Mouse (Mus musculus): Measurements from ENCODE around the gene Zfp618. TPM values are rescaled to one million over a fixed set of nuclear protein-coding genes. Genes with fewer than 3 reads are reported as not detected.
A peak's percentile ranks its signal among the peaks of the same experiment; 100 is the strongest.

The Zfp618 gene
- polyA plus RNA-seq, 1 experiment from 2014 or later: 32.7 TPM

GRCm38 (mm10) chr4:63061411-63061810 lies 96.0 kb downstream of the Zfp618 start:
- no peak overlapping the region for H3K27ac ChIP-seq
- peaks cover 21% of the 10 kb centered on the region for H3K4me1 ChIP-seq (replicated peaks)
- H3K9me3 ChIP-seq: no peaks in the 10 kb centered on the region
- DNase-seq (ENCODE audit: low spot score): no peak
- no peak overlapping the region for H3K4me3 ChIP-seq
- WGBS: 93% methylated on average over 6 of the region's 6 CpGs
- no peaks in the 10 kb centered on the region for H3K27me3 ChIP-seq (ENCODE audit: insufficient read depth, poor library complexity, severe bottlenecking)
- peaks cover 27% of the 10 kb centered on the region for H3K36me3 ChIP-seq

- H3K27ac ChIP-seq: no peak overlapping the region
- DNase-seq (ENCODE audit: low spot score): no peak
- 94% methylated on average over 4 of the region's 4 CpGs for WGBS
- H3K27me3 ChIP-seq (ENCODE audit: insufficient read depth, poor library complexity, severe bottlenecking): no peaks in the 10 kb centered on the region
- H3K9me3 ChIP-seq: no peaks in the 10 kb centered on the region
- H3K4me3 ChIP-seq: no peak overlapping the region
- peaks cover 27% of the 10 kb centered on the region for H3K36me3 ChIP-seq
- H3K4me1 ChIP-seq (replicated peaks): peaks cover 10% of the 10 kb centered on the region
Observed at GRCm38 (mm10) chr4:63063360-63063759, 98.0 kb downstream of the Zfp618 start.

- 94% methylated on average over 9 of the region's 9 CpGs for WGBS
- H3K27ac ChIP-seq: no peak overlapping the region
- no peaks in the 10 kb centered on the region for H3K27me3 ChIP-seq (ENCODE audit: insufficient read depth, poor library complexity, severe bottlenecking)
- H3K36me3 ChIP-seq: peaks cover 30% of the 10 kb centered on the region
- peaks cover 7% of the 10 kb centered on the region; the same call in 1 of the 2 replicates for H3K4me1 ChIP-seq (replicated peaks)
- H3K9me3 ChIP-seq: no peaks in the 10 kb centered on the region
- DNase-seq (ENCODE audit: low spot score): no peak
- H3K4me3 ChIP-seq: no peak overlapping the region
Observed at GRCm38 (mm10) chr4:63064911-63065310, 99.5 kb downstream of the Zfp618 start.

- Histone ChIP-seq H3K27ac (no peak overlapping the region), H3K36me3 (peaks cover 24% of the 10 kb centered on the region), H3K9me3 (no peaks in the 10 kb centered on the region), H3K27me3 (ENCODE audit: insufficient read depth, poor library complexity, severe bottlenecking) (no peaks in the 10 kb centered on the region), H3K4me3 (no peak overlapping the region), H3K4me1 (replicated peaks) (0 out of 2 replicates have a peak, but pooled peaks cover 3% of the 10 kb centered on the region)
- WGBS: 87% methylated on average over 4 of the region's 4 CpGs
- DNase-seq (ENCODE audit: low spot score): no peak
Observed at GRCm38 (mm10) chr4:63066796-63067195, 101.4 kb downstream of the Zfp618 start.

GRCm38 (mm10) chr4:63067822-63068221 lies 102.4 kb downstream of the Zfp618 start:
- 0 out of 2 replicates have a peak, but pooled peaks cover 3% of the 10 kb centered on the region for H3K4me1 ChIP-seq (replicated peaks)
- no peak for DNase-seq (ENCODE audit: low spot score)
- 0 out of 2 replicates have a peak overlapping the region, but pooled peaks have one; percentile 12 for H3K27ac ChIP-seq
- no peaks in the 10 kb centered on the region for H3K27me3 ChIP-seq (ENCODE audit: insufficient read depth, poor library complexity, severe bottlenecking)
- no peak overlapping the region for H3K4me3 ChIP-seq
- H3K9me3 ChIP-seq: no peaks in the 10 kb centered on the region
- whole genome bisulfite sequencing: 71% methylated on average over 6 of the region's 6 CpGs
- H3K36me3 ChIP-seq: peaks cover 14% of the 10 kb centered on the region

GRCm38 (mm10) chr4:63068499-63069175 lies 103.3 kb downstream of the Zfp618 start:
- Histone ChIP-seq H3K27me3 (ENCODE audit: insufficient read depth, poor library complexity, severe bottlenecking) (no peaks in the 10 kb centered on the region), H3K4me1 (replicated peaks) (0 out of 2 replicates have a peak, but pooled peaks cover 3% of the 10 kb centered on the region), H3K9me3 (no peaks in the 10 kb centered on the region), H3K27ac (no peak overlapping the region), H3K4me3 (no peak overlapping the region), H3K36me3 (peaks cover 6% of the 10 kb centered on the region; the same call in 1 of the 2 replicates)
- DNase-seq (ENCODE audit: low spot score): no peak
- WGBS: 94% methylated on average over 12 of the region's 12 CpGs

GRCm38 (mm10) chr4:63071413-63072260 lies 106.3 kb downstream of the Zfp618 start:
- Histone ChIP-seq H3K27ac (no peak overlapping the region), H3K27me3 (ENCODE audit: insufficient read depth, poor library complexity, severe bottlenecking) (no peaks in the 10 kb centered on the region), H3K4me3 (no peak overlapping the region), H3K36me3 (peaks cover 6% of the 10 kb centered on the region; the same call in 1 of the 2 replicates), H3K9me3 (no peaks in the 10 kb centered on the region), H3K4me1 (replicated peaks) (0 out of 2 replicates have a peak, but pooled peaks cover 3% of the 10 kb centered on the region)
- WGBS: 88% methylated on average over 15 of the region's 15 CpGs
- DNase-seq (ENCODE audit: low spot score): no peak

GRCm38 (mm10) chr4:63073139-63073538 lies 107.8 kb downstream of the Zfp618 start:
- no peak overlapping the region for H3K27ac ChIP-seq
- H3K36me3 ChIP-seq: peaks cover 22% of the 10 kb centered on the region
- no peaks in the 10 kb centered on the region for H3K9me3 ChIP-seq
- 0 out of 2 replicates have a peak, but pooled peaks cover 3% of the 10 kb centered on the region for H3K4me1 ChIP-seq (replicated peaks)
- no peaks in the 10 kb centered on the region for H3K27me3 ChIP-seq (ENCODE audit: insufficient read depth, poor library complexity, severe bottlenecking)
- WGBS: 93% methylated on average over 2 of the region's 2 CpGs
- no peak for DNase-seq (ENCODE audit: low spot score)
- H3K4me3 ChIP-seq: no peak overlapping the region

GRCm38 (mm10) chr4:63079159-63079558 lies 113.8 kb downstream of the Zfp618 start:
- Histone ChIP-seq H3K36me3 (peaks cover 73% of the 10 kb centered on the region), H3K4me1 (replicated peaks) (no peaks in the 10 kb centered on the region), H3K4me3 (no peak overlapping the region), H3K27ac (no peak overlapping the region), H3K9me3 (no peaks in the 10 kb centered on the region), H3K27me3 (ENCODE audit: insufficient read depth, poor library complexity, severe bottlenecking) (no peaks in the 10 kb centered on the region)
- DNase-seq (ENCODE audit: low spot score): no peak
- 91% methylated on average over 7 of the region's 7 CpGs for WGBS

- DNase-seq (ENCODE audit: low spot score): no peak
- Histone ChIP-seq H3K27ac (no peak overlapping the region), H3K9me3 (no peaks in the 10 kb centered on the region), H3K4me3 (no peak overlapping the region), H3K4me1 (replicated peaks) (no peaks in the 10 kb centered on the region; the same call in 1 of the 2 replicates), H3K36me3 (peaks cover 86% of the 10 kb centered on the region), H3K27me3 (ENCODE audit: insufficient read depth, poor library complexity, severe bottlenecking) (no peaks in the 10 kb centered on the region)
- 88% methylated on average over 8 of the region's 8 CpGs for WGBS
Observed at GRCm38 (mm10) chr4:63084473-63084889, 119.1 kb downstream of the Zfp618 start.

GRCm38 (mm10) chr4:63089484-63089883 lies 124.1 kb downstream of the Zfp618 start:
- no peak for DNase-seq (ENCODE audit: low spot score)
- H3K4me1 ChIP-seq (replicated peaks): peaks cover 5% of the 10 kb centered on the region; the same call in 1 of the 2 replicates
- peak overlapping the region; percentile 35; the same call in 1 of the 2 replicates for H3K27ac ChIP-seq
- no peak overlapping the region for H3K4me3 ChIP-seq
- peaks cover 82% of the 10 kb centered on the region for H3K36me3 ChIP-seq
- WGBS: 85% methylated on average over 1 of the region's 1 CpGs
- H3K27me3 ChIP-seq (ENCODE audit: insufficient read depth, poor library complexity, severe bottlenecking): no peaks in the 10 kb centered on the region
- no peaks in the 10 kb centered on the region for H3K9me3 ChIP-seq

- 91% methylated on average over 5 of the region's 5 CpGs for WGBS
- Histone ChIP-seq H3K36me3 (peaks cover 94% of the 10 kb centered on the region), H3K4me1 (replicated peaks) (peaks cover 5% of the 10 kb centered on the region; the same call in 1 of the 2 replicates), H3K27ac (no peak overlapping the region), H3K4me3 (no peak overlapping the region), H3K27me3 (ENCODE audit: insufficient read depth, poor library complexity, severe bottlenecking) (no peaks in the 10 kb centered on the region), H3K9me3 (no peaks in the 10 kb centered on the region)
- no peak for DNase-seq (ENCODE audit: low spot score)
Observed at GRCm38 (mm10) chr4:63091151-63091550, 125.8 kb downstream of the Zfp618 start.

GRCm38 (mm10) chr4:63097603-63098002 lies 132.2 kb downstream of the Zfp618 start:
- Histone ChIP-seq H3K4me1 (replicated peaks) (0 out of 2 replicates have a peak, but pooled peaks cover under 1% of the 10 kb centered on the region), H3K27me3 (ENCODE audit: insufficient read depth, poor library complexity, severe bottlenecking) (no peaks in the 10 kb centered on the region), H3K4me3 (no peak overlapping the region), H3K27ac (no peak overlapping the region), H3K9me3 (no peaks in the 10 kb centered on the region; the same call in 1 of the 2 replicates), H3K36me3 (peaks cover 72% of the 10 kb centered on the region)
- WGBS: 94% methylated on average over 1 of the region's 1 CpGs
- DNase-seq (ENCODE audit: low spot score): no peak
